Mouse (Mus musculus): ENCODE measurements around the gene Arhgap9. TPM values are rescaled to one million over a fixed set of nuclear protein-coding genes. Genes with fewer than 3 reads are reported as not detected.

The Arhgap9 gene
- polyA plus RNA-seq, 1 experiment from 2014 or later = 3.7 TPM

DNA sequence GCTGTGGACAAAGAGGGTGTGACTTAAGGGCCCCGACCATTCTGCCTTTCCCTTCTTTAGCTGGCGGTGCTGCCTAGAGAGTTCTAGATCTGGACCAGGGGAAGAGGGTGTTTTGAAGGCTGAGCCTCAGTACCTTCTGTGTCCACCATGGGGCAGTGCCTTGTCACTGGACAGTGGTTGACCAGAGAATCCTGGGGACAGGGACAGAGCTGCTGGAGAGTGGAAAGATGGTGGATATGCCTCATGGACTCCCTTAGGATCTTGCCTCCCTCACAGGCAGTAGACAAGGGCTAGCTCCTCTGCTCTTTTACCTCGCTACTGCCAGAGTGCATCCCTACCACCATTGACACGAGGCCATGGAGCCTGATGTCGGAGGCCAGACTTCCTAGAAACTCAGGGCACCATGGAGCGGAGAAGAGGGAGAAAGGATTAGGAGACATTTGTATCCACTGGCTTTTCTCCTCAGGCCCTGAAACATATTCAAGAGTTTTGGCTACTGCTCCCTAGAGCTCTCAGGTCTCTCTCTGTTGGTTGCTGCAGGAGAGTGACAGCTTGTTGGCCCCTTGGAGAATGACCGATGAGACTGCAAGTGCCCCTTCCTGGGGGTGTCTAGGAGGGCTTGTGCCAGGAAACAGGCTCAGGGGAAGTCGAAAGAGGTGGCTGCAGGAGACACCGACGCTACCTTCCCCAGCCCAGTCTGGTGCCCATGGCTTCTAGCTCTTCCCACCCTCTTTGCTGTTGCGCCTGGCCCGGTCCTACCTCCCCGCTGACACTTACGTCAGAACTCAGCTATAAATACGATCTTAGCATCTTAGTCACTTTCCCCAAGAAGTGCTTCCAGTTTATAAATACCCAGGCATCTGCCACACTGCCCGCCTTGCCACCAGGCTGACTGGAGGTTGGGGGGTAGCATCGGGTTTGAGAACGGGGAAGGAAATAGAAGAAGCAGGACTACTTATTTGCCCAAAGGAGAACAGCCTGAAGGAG, 32.4 kb downstream of the Arhgap9 start, which contains the start of gene Inhbe:
Gene Inhbe, minus strand, starts transcription at position 503 of the 987 bp plus-strand sequence.
- DNase-seq (ENCODE audit: low spot score) = no peak
- Histone ChIP-seq H3K4me1 (ENCODE audit: control insufficient read depth, insufficient read depth, low read length) (peaks cover 6% of the 10 kb centered on the region; the same call in 1 of the 2 replicates), H3K4me3 (ENCODE audit: low read depth, low read length) (no peak within 1 kb of the TSS), H3K9ac (ENCODE audit: low read depth, low read length) (no peak within 1 kb of the TSS), H3K9me3 (ENCODE audit: control insufficient read depth, low read length) (no peaks in the 10 kb centered on the region), H3K27ac (replicated peaks; ENCODE audit: low read depth, low read length) (no peak within 1 kb of the TSS), H3K27me3 (replicated peaks; ENCODE audit: control insufficient read depth, insufficient read depth, low read length) (no peaks in the 10 kb centered on the region), H3K4me2 (ENCODE audit: low read depth, low read length) (no peak within 1 kb of the TSS), H3K36me3 (ENCODE audit: control insufficient read depth, insufficient read depth, low read length) (no peaks in the 10 kb centered on the region)
- WGBS = 84% methylated on average over 18 of the region's 18 CpGs
- ATAC-seq (ENCODE audit: low read depth) = no peak

DNA sequence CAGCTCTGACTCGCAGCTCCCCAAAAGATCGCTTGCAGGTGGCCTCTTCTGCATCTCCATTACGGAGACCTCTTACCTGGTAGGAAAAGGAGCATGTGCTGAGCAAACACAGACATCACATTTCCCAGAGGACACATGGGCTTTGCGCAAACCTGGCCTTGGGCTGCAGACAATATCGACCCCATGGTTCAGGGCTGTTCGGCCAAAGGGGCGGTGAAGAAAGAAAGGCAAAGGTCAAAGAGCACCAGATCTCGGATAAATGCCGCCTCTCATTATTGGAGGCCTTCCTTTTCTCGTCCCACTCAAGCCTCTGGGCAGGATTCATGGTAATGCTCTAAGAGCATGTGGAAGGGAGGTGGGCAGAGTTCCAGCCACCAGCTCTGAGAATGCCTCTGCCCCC, 33.6 kb downstream of the Arhgap9 start:
- Histone ChIP-seq H3K9ac (ENCODE audit: low read depth, low read length) (no peak overlapping the region), H3K27me3 (replicated peaks; ENCODE audit: control insufficient read depth, insufficient read depth, low read length) (no peaks in the 10 kb centered on the region), H3K9me3 (ENCODE audit: control insufficient read depth, low read length) (no peaks in the 10 kb centered on the region), H3K27ac (replicated peaks; ENCODE audit: low read depth, low read length) (no peak overlapping the region), H3K4me1 (ENCODE audit: control insufficient read depth, insufficient read depth, low read length) (peaks cover 5% of the 10 kb centered on the region; the same call in 1 of the 2 replicates), H3K4me2 (ENCODE audit: low read depth, low read length) (no peak overlapping the region), H3K36me3 (ENCODE audit: control insufficient read depth, insufficient read depth, low read length) (no peaks in the 10 kb centered on the region), H3K4me3 (ENCODE audit: low read depth, low read length) (no peak overlapping the region)
- 55% methylated on average over 10 of the region's 10 CpGs for WGBS
- ATAC-seq (ENCODE audit: low read depth) (no peak), DNase-seq (ENCODE audit: low spot score) (no peak)

DNA sequence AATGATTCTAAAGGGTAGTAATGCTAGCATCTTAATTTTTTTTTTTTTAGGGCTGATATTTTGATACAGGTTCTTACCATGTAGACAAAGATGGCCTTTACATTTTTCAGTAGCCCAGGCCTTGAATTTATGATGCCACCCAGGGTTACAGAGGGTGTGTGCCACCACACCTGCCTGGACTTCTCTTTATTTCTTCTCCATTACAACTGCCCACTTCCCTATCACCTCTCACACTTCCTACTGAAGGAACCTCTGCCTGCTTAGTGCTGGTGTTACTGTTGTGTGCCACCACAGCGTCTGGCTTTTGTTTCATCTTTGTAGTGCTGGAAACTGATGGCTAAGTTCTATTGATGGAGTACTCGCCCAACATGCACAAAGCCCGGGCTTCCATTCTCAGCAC, 39.0 kb downstream of the Arhgap9 start:
- H3K27me3 ChIP-seq (replicated peaks; ENCODE audit: control insufficient read depth, insufficient read depth, low read length) = no peaks in the 10 kb centered on the region
- H3K4me1 ChIP-seq (ENCODE audit: control insufficient read depth, insufficient read depth, low read length) = no peaks in the 10 kb centered on the region
- DNase-seq (ENCODE audit: low spot score) = no peak
- H3K4me3 ChIP-seq (ENCODE audit: low read depth, low read length) = no peak overlapping the region
- H3K9ac ChIP-seq (ENCODE audit: low read depth, low read length) = no peak overlapping the region
- no peaks in the 10 kb centered on the region for H3K9me3 ChIP-seq (ENCODE audit: control insufficient read depth, low read length)
- H3K27ac ChIP-seq (replicated peaks; ENCODE audit: low read depth, low read length) = no peak overlapping the region
- H3K4me2 ChIP-seq (ENCODE audit: low read depth, low read length) = no peak overlapping the region
- 80% methylated on average over 3 of the region's 3 CpGs for WGBS
- no peaks in the 10 kb centered on the region for H3K36me3 ChIP-seq (ENCODE audit: control insufficient read depth, insufficient read depth, low read length)
- ATAC-seq (ENCODE audit: low read depth) = no peak

DNA sequence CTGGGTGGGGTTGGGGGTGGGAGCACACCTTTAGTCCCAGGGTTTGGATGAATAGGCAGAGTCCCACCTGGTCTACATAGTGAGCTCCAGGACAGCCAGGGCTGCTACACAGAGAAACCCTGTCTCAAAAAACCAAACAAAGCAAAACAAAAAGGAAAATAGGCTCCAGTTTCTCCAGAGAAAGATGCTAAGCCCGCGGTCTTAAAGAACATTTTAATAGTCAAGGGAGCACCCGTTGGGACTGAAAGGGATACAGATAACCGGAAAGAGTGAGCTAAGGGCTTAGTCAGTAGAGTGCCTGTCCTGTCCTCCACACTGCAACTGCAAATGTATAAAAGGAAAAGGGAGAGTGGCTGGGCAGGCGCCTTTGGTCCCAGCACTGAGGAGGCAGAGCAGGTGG, 45.4 kb downstream of the Arhgap9 start:
- Histone ChIP-seq H3K36me3 (ENCODE audit: control insufficient read depth, insufficient read depth, low read length) (no peaks in the 10 kb centered on the region), H3K27ac (replicated peaks; ENCODE audit: low read depth, low read length) (no peak overlapping the region), H3K27me3 (replicated peaks; ENCODE audit: control insufficient read depth, insufficient read depth, low read length) (no peaks in the 10 kb centered on the region), H3K4me3 (ENCODE audit: low read depth, low read length) (no peak overlapping the region), H3K9ac (ENCODE audit: low read depth, low read length) (no peak overlapping the region), H3K9me3 (ENCODE audit: control insufficient read depth, low read length) (no peaks in the 10 kb centered on the region), H3K4me1 (ENCODE audit: control insufficient read depth, insufficient read depth, low read length) (no peaks in the 10 kb centered on the region), H3K4me2 (ENCODE audit: low read depth, low read length) (no peak overlapping the region)
- WGBS = 70% methylated on average over 5 of the region's 5 CpGs
- DNase-seq (ENCODE audit: low spot score) (no peak), ATAC-seq (ENCODE audit: low read depth) (no peak)

DNA sequence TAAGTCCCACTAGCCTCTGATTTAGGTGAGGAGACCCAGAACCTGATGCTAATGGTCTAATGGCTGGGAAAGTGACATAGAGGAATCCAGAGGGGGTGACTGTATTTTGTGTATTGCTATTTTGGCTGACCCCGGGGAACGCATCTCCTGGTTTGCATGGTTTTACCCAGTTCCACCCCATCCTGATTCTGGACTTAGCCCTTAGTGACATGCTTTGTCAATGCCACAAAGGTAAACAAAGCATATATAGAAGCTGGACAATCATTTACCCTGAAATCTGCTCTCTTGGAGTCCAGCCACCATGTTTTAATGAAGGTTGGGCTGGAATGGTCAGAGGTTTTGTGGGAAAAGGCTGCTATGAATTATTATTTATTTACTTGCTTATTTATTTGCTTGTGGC, 46.5 kb downstream of the Arhgap9 start:
- no peaks in the 10 kb centered on the region for H3K36me3 ChIP-seq (ENCODE audit: control insufficient read depth, insufficient read depth, low read length)
- H3K4me3 ChIP-seq (ENCODE audit: low read depth, low read length) = no peak overlapping the region
- WGBS = 91% methylated on average over 2 of the region's 2 CpGs
- H3K4me1 ChIP-seq (ENCODE audit: control insufficient read depth, insufficient read depth, low read length) = no peaks in the 10 kb centered on the region
- H3K9ac ChIP-seq (ENCODE audit: low read depth, low read length) = no peak overlapping the region
- no peaks in the 10 kb centered on the region for H3K9me3 ChIP-seq (ENCODE audit: control insufficient read depth, low read length)
- no peak overlapping the region for H3K4me2 ChIP-seq (ENCODE audit: low read depth, low read length)
- H3K27me3 ChIP-seq (replicated peaks; ENCODE audit: control insufficient read depth, insufficient read depth, low read length) = no peaks in the 10 kb centered on the region
- DNase-seq (ENCODE audit: low spot score) (no peak), ATAC-seq (ENCODE audit: low read depth) (no peak)
- no peak overlapping the region for H3K27ac ChIP-seq (replicated peaks; ENCODE audit: low read depth, low read length)

DNA sequence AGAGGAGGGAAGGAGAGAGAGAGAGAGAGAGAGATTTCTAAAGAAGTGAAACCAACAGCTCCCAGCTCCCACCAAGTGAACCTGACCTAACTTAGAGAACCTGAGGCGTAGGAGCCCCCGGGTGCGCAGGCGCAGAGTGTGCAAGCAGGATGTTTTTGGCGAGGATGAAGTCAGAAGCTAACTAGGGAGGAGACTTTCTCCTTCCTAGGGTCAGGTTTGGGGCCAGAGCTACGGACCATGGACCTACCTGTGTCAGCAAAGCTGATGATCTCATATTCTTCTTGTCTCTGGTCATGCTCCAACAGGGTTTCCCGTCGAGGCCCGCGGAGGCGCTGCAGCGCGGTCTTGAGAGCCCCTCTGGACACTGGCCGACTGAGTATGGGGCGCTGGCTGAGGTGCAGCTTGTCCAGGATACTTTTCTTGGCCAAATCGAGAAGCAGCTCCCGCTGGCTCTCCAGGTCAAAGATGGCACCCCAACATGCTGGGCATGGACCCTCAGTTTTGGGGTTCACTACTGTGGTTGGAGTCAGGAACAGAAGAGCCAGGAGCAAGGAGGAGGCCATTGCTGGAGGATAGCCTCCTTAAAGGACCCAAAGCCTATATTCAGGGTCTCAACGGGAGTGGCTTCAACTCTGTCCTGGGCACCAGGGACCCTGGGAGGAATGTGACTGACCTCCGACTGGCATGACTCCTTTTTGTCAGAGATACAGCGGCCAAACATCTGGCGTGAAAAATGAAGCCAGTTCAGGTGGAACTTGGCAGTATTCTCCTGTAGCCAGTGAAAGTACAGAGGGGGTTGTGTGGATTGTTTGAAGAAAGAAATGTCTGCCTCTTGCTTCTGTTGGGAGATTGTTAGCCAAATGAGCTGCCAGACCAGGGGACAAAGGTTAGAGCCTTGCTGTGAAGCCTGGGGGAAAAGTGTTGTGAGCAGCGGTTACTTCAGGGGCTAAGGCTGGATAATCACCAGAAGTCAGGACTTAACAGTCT, 48.4 kb downstream of the Arhgap9 start, which contains the start of gene Inhbc:
Gene Inhbc, minus strand, starts transcription at position 598 of the 987 bp plus-strand sequence.
- H3K9ac ChIP-seq (ENCODE audit: low read depth, low read length) = no peak within 1 kb of the TSS
- ATAC-seq (ENCODE audit: low read depth) (no peak), DNase-seq (ENCODE audit: low spot score) (no peak)
- no peaks in the 10 kb centered on the region for H3K9me3 ChIP-seq (ENCODE audit: control insufficient read depth, low read length)
- no peaks in the 10 kb centered on the region for H3K4me1 ChIP-seq (ENCODE audit: control insufficient read depth, insufficient read depth, low read length)
- H3K4me3 ChIP-seq (ENCODE audit: low read depth, low read length) = no peak within 1 kb of the TSS
- no peak within 1 kb of the TSS for H3K27ac ChIP-seq (replicated peaks; ENCODE audit: low read depth, low read length)
- 70% methylated on average over 22 of the region's 22 CpGs for WGBS
- no peaks in the 10 kb centered on the region for H3K36me3 ChIP-seq (ENCODE audit: control insufficient read depth, insufficient read depth, low read length)
- H3K4me2 ChIP-seq (ENCODE audit: low read depth, low read length) = no peak within 1 kb of the TSS
- H3K27me3 ChIP-seq (replicated peaks; ENCODE audit: control insufficient read depth, insufficient read depth, low read length) = no peaks in the 10 kb centered on the region

DNA sequence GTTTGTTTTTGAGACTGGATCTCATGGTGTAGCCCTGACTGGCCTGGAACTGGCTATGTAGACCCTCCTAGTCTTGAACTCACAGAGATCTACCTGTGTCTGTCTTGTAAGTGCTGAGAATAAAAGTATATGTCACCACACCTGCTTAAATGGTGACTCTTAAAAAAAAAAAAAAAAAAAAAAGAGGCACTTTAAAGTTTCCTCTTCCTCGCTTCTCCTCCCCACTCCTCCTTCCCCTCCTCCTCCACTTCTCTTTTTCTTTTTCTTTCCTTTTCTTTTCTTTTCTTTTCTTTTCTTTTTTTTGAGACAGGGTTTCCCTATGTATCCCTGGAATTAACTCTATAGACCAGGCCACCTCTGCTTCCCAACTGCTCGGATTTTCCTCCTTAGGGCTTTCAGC, 49.3 kb downstream of the Arhgap9 start:
- no peak overlapping the region for H3K9ac ChIP-seq (ENCODE audit: low read depth, low read length)
- no peaks in the 10 kb centered on the region for H3K9me3 ChIP-seq (ENCODE audit: control insufficient read depth, low read length)
- H3K36me3 ChIP-seq (ENCODE audit: control insufficient read depth, insufficient read depth, low read length) = no peaks in the 10 kb centered on the region
- H3K4me1 ChIP-seq (ENCODE audit: control insufficient read depth, insufficient read depth, low read length) = no peaks in the 10 kb centered on the region
- no peak overlapping the region for H3K27ac ChIP-seq (replicated peaks; ENCODE audit: low read depth, low read length)
- DNase-seq (ENCODE audit: low spot score) (no peak), ATAC-seq (ENCODE audit: low read depth) (no peak)
- H3K4me2 ChIP-seq (ENCODE audit: low read depth, low read length) = no peak overlapping the region
- no peaks in the 10 kb centered on the region for H3K27me3 ChIP-seq (replicated peaks; ENCODE audit: control insufficient read depth, insufficient read depth, low read length)
- no peak overlapping the region for H3K4me3 ChIP-seq (ENCODE audit: low read depth, low read length)
- WGBS = 72% methylated on average over 2 of the region's 2 CpGs

DNA sequence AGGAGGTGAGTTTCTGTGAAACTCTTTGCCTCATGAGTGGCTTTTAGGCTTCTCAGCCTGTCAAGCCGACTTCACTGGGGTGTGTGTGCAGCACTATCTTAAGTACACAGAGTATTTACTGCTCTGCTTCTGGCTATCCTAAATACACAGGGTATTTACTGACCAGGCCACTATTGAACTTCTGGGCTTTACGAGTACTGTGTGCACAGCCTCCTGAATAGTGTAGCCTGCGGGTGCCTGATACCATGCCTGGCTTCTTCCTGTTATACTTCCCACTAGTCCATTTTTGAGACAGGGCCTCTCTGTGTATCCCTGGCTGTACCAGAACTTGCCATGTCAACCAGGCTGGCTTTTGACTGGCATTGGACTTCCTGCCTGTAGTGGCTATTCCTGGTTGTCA, 55.9 kb downstream of the Arhgap9 start:
- H3K9ac ChIP-seq (ENCODE audit: low read depth, low read length) = no peak overlapping the region
- 67% methylated on average over 3 of the region's 3 CpGs for WGBS
- no peak for DNase-seq (ENCODE audit: low spot score)
- no peak overlapping the region for H3K4me2 ChIP-seq (ENCODE audit: low read depth, low read length)
- H3K9me3 ChIP-seq (ENCODE audit: control insufficient read depth, low read length) = no peaks in the 10 kb centered on the region
- peaks cover 7% of the 10 kb centered on the region; the same call in 1 of the 2 replicates for H3K4me1 ChIP-seq (ENCODE audit: control insufficient read depth, insufficient read depth, low read length)
- no peak overlapping the region for H3K4me3 ChIP-seq (ENCODE audit: low read depth, low read length)
- no peaks in the 10 kb centered on the region for H3K36me3 ChIP-seq (ENCODE audit: control insufficient read depth, insufficient read depth, low read length)
- H3K27me3 ChIP-seq (replicated peaks; ENCODE audit: control insufficient read depth, insufficient read depth, low read length) = no peaks in the 10 kb centered on the region
- ATAC-seq (ENCODE audit: low read depth) = no peak
- no peak overlapping the region for H3K27ac ChIP-seq (replicated peaks; ENCODE audit: low read depth, low read length)

Measured in embryonic facial prominence, embryonic 14.5 days (tissue).